Mouse (Mus musculus) cerebellum, adult 2 months (tissue): Measurements from ENCODE around the gene Gm42791. TPM values are rescaled to one million over a fixed set of nuclear protein-coding genes. Genes with fewer than 3 reads are reported as not detected.

Experiments used
- DNase-seq, 2 experiments: peaks; one replicate each; pipeline ENCODE4 v3.0.0; 2021
- H3K27ac ChIP-seq: fragments of 200-500 bp; 2 replicates; pipeline ENCODE4 v1.5.1; 2012; ENCODE audit warnings: low read length, control low read depth, inconsistent platforms; ENCODE audit not compliant: insufficient read depth
- H3K27me3 ChIP-seq: fragments of 200-500 bp; 2 replicates; pipeline ENCODE4 v1.6.1; 2012; ENCODE audit warnings: inconsistent platforms, mild to moderate bottlenecking, low read length, moderate library complexity; ENCODE audit not compliant: control insufficient read depth, insufficient read depth
- H3K4me1 ChIP-seq: fragments of 200-500 bp; 2 replicates; pipeline ENCODE4 v1.6.1; 2011; ENCODE audit warnings: low read length; ENCODE audit not compliant: control insufficient read depth, insufficient read depth
- H3K4me3 ChIP-seq: fragments of 200-500 bp; replicated peaks from 2 replicates; pipeline ENCODE3; 2011; ENCODE audit warnings: mild to moderate bottlenecking, low read depth, low read length, control low read depth; ENCODE audit not compliant: insufficient read depth
- CTCF ChIP-seq: fragments of 200-500 bp; IDR thresholded peaks from 2 replicates; pipeline ENCODE4 v1.5.1; 2011; ENCODE audit warnings: low read depth, mild to moderate bottlenecking, control low read depth, low read length, moderate library complexity, borderline replicate concordance; ENCODE audit not compliant: insufficient read depth
- POLR2A ChIP-seq: fragments of 200-500 bp; IDR thresholded peaks from 2 replicates; pipeline ENCODE4 v1.6.1; 2011; ENCODE audit warnings: low read length, control low read depth, borderline replicate concordance; ENCODE audit not compliant: insufficient read depth
- WGBS: fragments of 180-500 bp; shearing (Covaris S2); methylation state at CpG from one replicate; pipeline ENCODE4 v1.1.7; 2018; 5-methylcytosine and 5-hydroxymethylcytosine counted together
- polyA plus RNA-seq: library from polyadenylated mRNA; depleted of rRNA; stranded (reverse); fragments of >200 nt; gene quantifications from 2 replicates; pipeline ENCODE4 v1.2.3, GENCODE M21; 2012; rRNA removed

The Gm42791 gene
- not detected in 2 replicates for polyA plus RNA-seq

DNA sequence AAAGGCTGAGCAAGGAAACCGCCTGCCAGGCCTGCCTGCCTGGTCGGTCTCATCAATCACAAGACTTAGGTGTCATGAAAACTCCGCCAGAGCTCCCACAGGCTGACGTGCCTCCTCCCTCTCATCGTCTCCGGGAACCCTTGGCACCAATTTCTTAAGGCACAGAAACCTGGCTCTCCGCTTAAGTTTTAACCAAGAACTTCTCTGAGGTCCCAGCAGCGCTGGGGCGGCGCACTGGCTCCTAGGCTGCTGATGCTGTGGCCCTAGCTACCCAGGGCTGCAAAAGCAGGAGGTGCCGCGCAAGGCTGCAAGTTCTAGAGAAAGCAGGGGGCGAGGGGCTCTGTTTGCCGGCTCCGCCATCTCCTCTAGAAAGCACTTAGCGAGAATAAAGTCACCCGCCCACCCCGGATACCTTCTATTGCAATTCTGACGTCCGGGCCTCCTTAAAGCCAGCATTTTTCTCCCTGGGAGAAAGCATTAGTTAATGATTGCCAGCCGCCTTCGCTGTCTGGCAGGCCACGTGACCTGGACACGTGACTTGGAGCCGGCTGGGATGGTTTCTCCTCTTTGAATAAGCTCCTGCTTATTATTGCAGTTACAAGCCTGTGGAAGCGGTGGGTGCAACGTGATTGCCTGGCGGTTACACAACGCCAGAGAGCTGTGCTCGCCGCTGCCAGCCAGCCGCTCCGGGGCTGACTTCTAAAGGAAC lies at the start of gene Gm42791:
Gm42791 (minus strand) TSS at position 442 of the 709 bp plus-strand sequence.
- under 1% methylated on average over 33 of the region's 33 CpGs for WGBS
- TF ChIP-seq POLR2A (peak; percentile 73; the same call in 1 of the 2 replicates), CTCF (no peak)
- DNase-seq = peak; percentile 90
- Histone ChIP-seq H3K27ac (peak within 1 kb of the TSS; percentile 63), H3K4me3 (peak within 1 kb of the TSS; percentile 62), H3K4me1 (no peaks in the 10 kb centered on the region), H3K27me3 (no peaks in the 10 kb centered on the region)

DNA sequence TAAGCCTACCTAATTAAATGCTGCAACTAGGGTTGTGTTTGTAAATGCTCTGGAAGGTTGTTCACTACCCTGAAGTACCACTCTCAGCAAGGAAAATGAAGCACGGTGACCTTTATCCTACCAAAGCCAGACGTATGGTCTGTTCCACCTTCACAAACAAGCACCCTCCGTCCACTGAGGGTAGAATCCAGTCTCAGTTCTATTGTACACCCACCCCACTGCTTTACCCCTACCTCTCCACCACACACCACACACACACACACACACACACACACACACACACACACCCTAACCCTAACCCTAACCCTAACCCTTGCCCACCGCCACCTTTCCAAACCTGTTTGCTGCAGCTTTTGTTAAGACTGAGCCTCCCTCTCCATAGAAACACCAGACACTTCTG lies 49.1 kb upstream of the Gm42791 start:
- Histone ChIP-seq H3K4me1 (peaks cover 4% of the 10 kb centered on the region; the same call in 1 of the 2 replicates), H3K27me3 (no peaks in the 10 kb centered on the region), H3K27ac (no peak overlapping the region), H3K4me3 (no peak overlapping the region)
- DNase-seq = no peak
- no peak for TF ChIP-seq POLR2A
- TF ChIP-seq CTCF = no peak
- WGBS = 94% methylated on average over 4 of the region's 4 CpGs

DNA sequence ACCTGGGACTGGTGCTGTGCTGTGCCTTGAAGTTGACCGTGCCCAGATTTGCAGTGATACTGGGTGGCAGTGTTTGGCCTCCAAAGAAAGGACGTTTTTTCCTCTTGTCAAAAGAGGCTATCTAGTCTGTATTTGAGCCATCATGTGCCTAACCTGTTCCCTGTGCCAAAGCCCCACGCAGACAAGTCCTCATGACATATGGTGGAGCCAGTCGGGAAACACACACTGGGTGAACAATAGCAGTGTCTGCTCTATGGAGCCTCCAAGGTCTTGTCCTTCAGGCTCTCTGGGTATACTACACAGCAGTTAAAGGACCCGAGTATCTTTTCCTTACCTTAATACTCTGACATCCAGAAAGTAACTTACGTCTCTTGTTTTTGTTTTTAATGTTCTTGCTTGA lies 48.3 kb upstream of the Gm42791 start:
- no peak overlapping the region for H3K4me3 ChIP-seq
- no peaks in the 10 kb centered on the region for H3K27me3 ChIP-seq
- TF ChIP-seq CTCF (no peak), POLR2A (no peak)
- peak; percentile 36 to 62 for DNase-seq
- WGBS = 31% methylated on average over 6 of the region's 6 CpGs
- H3K27ac ChIP-seq = no peak overlapping the region
- peaks cover 4% of the 10 kb centered on the region; the same call in 1 of the 2 replicates for H3K4me1 ChIP-seq

DNA sequence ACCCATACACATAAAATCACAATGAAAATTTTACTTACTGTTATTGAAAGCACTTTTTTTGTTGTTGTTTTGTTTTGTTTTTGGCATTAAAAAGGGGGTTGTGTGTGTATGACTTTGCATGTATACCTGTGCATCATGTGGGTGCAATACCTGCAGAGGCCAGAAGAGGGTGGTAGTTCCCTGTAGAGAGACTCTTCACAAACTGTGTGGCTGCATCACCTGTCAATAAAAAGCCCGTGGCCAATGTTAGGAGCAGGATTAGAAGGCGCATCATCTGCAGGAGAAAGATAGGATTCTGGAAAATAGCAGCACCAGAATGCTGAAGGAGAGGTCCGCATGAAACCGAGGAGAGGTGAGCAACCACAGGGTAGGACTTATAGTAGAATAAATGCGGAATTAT lies 44.9 kb upstream of the Gm42791 start:
- no peak for DNase-seq
- Histone ChIP-seq H3K4me1 (peaks cover 4% of the 10 kb centered on the region; the same call in 1 of the 2 replicates), H3K27ac (no peak overlapping the region), H3K4me3 (no peak overlapping the region), H3K27me3 (no peaks in the 10 kb centered on the region)
- no peak for TF ChIP-seq POLR2A
- 0 out of 2 replicates have a peak, but pooled peaks have one; percentile 6 for TF ChIP-seq CTCF
- WGBS = 89% methylated on average over 5 of the region's 5 CpGs

DNA sequence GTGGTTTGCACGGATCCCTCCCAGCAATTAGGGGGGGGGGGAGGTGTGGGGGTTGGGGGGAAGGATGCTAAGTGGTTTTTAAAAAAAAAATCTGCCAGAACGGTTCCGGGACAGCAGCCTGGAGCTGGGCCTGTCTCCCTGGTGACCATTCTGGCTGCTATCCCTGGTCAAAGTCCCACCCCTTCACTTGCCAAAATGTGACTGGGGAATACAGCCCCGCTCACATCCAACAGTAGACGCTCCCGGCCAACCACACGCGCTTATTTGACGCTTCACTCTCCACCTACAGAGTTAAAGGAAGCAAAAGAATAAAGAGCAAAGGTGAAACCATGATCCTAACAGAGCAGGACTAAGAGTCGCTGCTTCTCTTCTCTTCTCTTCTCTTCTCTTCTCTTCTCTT lies 42.8 kb upstream of the Gm42791 start:
- Histone ChIP-seq H3K4me3 (no peak overlapping the region), H3K27me3 (no peaks in the 10 kb centered on the region), H3K27ac (no peak overlapping the region), H3K4me1 (no peaks in the 10 kb centered on the region)
- 7% methylated on average over 10 of the region's 10 CpGs for WGBS
- TF ChIP-seq POLR2A (no peak), CTCF (no peak)
- no peak for DNase-seq

DNA sequence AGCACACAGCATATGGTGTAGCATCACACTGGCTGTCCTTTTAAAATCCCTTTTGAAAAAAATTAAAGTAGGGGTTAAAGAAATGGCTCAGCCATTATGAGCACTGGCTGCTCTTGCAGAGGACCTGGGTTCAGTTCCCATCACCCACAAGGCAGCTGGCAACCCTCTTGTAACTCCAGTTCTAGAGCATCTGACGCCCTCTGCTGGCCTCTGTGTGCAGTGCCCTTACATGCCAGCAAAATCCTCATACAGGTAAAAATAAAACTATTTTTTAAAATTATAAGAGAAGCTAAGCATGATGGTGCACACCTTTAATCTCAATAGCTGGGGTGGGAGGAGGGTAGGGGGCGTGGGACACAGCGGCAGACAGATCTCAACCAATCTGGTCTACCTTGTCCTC lies 42.0 kb upstream of the Gm42791 start:
- Histone ChIP-seq H3K4me1 (no peaks in the 10 kb centered on the region), H3K4me3 (no peak overlapping the region), H3K27ac (no peak overlapping the region), H3K27me3 (no peaks in the 10 kb centered on the region)
- DNase-seq = no peak
- 94% methylated on average over 3 of the region's 3 CpGs for WGBS
- TF ChIP-seq POLR2A (no peak), CTCF (no peak)

DNA sequence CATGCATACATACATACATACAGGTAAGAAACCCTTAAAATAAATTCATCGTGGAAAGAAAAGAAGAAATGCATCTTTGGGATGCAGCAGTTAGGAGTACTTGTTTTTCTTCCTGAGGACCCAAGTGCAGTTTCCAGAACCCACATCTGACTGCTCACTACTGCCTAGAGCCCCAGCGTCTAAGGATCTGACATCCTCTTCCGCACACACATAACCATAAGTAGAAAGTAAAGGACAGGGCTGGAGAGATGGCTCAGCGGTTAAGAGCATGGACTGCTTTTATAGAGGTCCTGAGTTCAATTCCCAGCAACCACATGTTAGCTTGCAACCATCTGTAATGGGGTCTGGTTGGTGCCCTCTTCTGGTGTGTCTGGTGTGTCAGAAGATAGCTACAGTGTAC lies 37.5 kb upstream of the Gm42791 start:
- TF ChIP-seq POLR2A (no peak), CTCF (no peak)
- 99% methylated on average over 4 of the region's 4 CpGs for WGBS

DNA sequence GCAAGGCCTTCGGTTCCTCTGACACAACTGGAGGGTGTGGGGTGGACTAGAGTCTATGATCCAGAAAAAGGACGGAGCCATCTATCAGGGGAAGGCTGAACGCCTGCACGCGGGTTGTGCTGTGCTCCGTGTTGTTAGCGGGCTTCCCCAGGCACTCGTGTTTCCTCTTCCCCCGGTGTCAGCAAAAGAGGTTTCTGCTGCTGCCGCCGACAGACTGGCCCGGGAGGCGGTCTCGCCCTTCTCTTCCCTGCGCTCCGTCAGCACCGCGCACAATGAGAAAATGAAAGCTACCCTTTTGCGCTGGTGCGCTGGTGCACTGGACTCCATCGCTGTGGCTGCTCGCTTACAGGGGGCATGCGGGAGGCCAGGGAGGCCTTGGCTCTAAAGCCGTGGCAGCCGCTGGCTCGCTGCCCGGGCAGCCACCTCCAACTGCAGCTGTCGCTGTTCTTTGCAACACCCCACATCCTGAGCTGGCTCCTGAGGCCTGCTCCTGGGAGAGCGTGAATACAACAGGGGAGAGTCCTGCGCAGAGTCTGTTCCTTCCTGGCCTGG lies 36.3 kb upstream of the Gm42791 start:
- Histone ChIP-seq H3K27me3 (no peaks in the 10 kb centered on the region), H3K4me1 (no peaks in the 10 kb centered on the region), H3K4me3 (peak overlapping the region; percentile 41), H3K27ac (peak overlapping the region; percentile 41; the same call in 1 of the 2 replicates)
- DNase-seq = peak; percentile 46 to 65
- 2% methylated on average over 30 of the region's 30 CpGs for WGBS
- TF ChIP-seq CTCF (no peak), POLR2A (no peak)

More for the DNA sequence above, 37.5 kb upstream of the Gm42791 start:
- Histone ChIP-seq H3K27me3 (no peaks in the 10 kb centered on the region), H3K4me1 (no peaks in the 10 kb centered on the region), H3K4me3 (no peak overlapping the region), H3K27ac (no peak overlapping the region)
- no peak for DNase-seq

DNA sequence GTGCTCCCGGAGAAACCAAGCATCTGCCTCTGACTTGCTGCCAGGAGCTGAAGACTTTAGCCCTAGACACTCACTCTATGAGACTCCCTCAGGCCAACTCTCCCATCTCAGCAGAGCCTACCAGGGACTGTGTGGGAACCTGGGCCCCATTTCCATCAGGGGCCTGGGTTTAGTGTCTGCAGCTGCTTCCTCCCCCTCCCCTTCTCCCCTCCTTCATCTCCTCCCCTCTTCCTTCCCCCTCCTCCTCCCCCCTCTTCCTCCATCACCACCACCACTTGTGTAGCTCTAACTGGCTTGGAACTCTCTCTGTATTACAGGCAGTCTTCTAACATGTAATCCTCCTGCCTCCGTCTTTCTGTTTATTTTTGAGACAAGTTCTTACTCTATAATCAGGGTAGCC lies 35.2 kb upstream of the Gm42791 start:
- no peak for DNase-seq
- Histone ChIP-seq H3K4me1 (no peaks in the 10 kb centered on the region), H3K27me3 (no peaks in the 10 kb centered on the region), H3K27ac (no peak overlapping the region), H3K4me3 (no peak overlapping the region)
- WGBS = 74% methylated on average over 2 of the region's 2 CpGs
- TF ChIP-seq POLR2A (no peak), CTCF (no peak)
